Mouse (Mus musculus) layer of hippocampus, adult 18-20 months (tissue): ENCODE results near the gene Nfam1. TPM values are rescaled to one million over a fixed set of nuclear protein-coding genes. Genes with fewer than 3 reads are reported as not detected.
A peak's percentile ranks its signal among the peaks of the same experiment; 100 is the strongest.

Source experiments
- DNase-seq, 2 experiments: peaks; one replicate each; pipeline ENCODE4 v3.0.0; 2022; ENCODE audit warnings: low spot score in 2 of 2
- microRNA-seq, 2 experiments: library from miRNA; unstranded; fragments of <30 nt; microRNA quantifications; one replicate each; pipeline ENCODE4 v1.2.0; 2021
- total RNA-seq, 2 experiments: library from RNA; stranded (reverse); gene quantifications; 2 replicates each; pipeline ENCODE4 v1.2.3; 2021

Gene Nfam1
- total RNA-seq, 2 experiments from 2014 or later = 2.2 to 2.3 TPM

- no peak for DNase-seq
Measured at GRCm38 (mm10) chr15:82963090-82963489, 70.0 kb downstream of the Nfam1 start.

- no peak for DNase-seq
Measured at GRCm38 (mm10) chr15:82962536-82962935, 70.6 kb downstream of the Nfam1 start.

GRCm38 (mm10) chr15:82960786-82961561 lies 72.1 kb downstream of the Nfam1 start:
- no peak for DNase-seq

- no peak for DNase-seq
Measured at GRCm38 (mm10) chr15:82959151-82959550, 74.0 kb downstream of the Nfam1 start.

GRCm38 (mm10) chr15:82958253-82958701 lies 74.8 kb downstream of the Nfam1 start:
- DNase-seq = peak; percentile 68 to 74

- DNase-seq = no peak
Measured at GRCm38 (mm10) chr15:82956721-82957120, 76.4 kb downstream of the Nfam1 start.

- no peak for DNase-seq
Measured at GRCm38 (mm10) chr15:82956310-82956709, 76.8 kb downstream of the Nfam1 start.

- DNase-seq = no peak
Measured at GRCm38 (mm10) chr15:82955286-82955685, 77.8 kb downstream of the Nfam1 start.

GRCm38 (mm10) chr15:82954034-82954433 lies 79.1 kb downstream of the Nfam1 start:
- no peak for DNase-seq

GRCm38 (mm10) chr15:82953096-82953495 lies 80.0 kb downstream of the Nfam1 start:
- no peak for DNase-seq

- no peak for DNase-seq
Measured at GRCm38 (mm10) chr15:82952292-82952705, 80.8 kb downstream of the Nfam1 start.

- DNase-seq = no peak
Measured at GRCm38 (mm10) chr15:82950246-82950645, 82.9 kb downstream of the Nfam1 start.

- DNase-seq = no peak
Measured at GRCm38 (mm10) chr15:82947431-82947830, 85.7 kb downstream of the Nfam1 start.

- no peak for DNase-seq
Measured at GRCm38 (mm10) chr15:82944479-82945195, 88.5 kb downstream of the Nfam1 start.

Small RNAs within 50 kb of the gene (microRNA-seq; reads per million reads assigned to microRNA genes)
- gene Mir3080 = 2.7 to 4.5 reads per million in 2 experiments

Other genes starting within 250 kb of the Nfam1 start
- under 1 TPM in 1 of 2 experiments, not detected in 1; 0.20 TPM for gene Cyp2d26, start 239.0 kb downstream of the Nfam1 start, total RNA-seq
- 100 to 1,000 TPM; 238 to 241 TPM for gene Tcf20, start 45.4 kb downstream of the Nfam1 start, total RNA-seq
- gene Serhl, start 56.2 kb upstream of the Nfam1 start, total RNA-seq = 10 to 100 TPM in 1 of 2 experiments, 1 to 10 TPM in 1; 8.5 to 10.6 TPM
- 100 to 1,000 TPM; 163 to 164 TPM for gene Rrp7a, start 89.5 kb upstream of the Nfam1 start, total RNA-seq
- 10 to 100 TPM; 90.1 to 93.9 TPM for gene Poldip3, start 116.1 kb upstream of the Nfam1 start, total RNA-seq
- 10 to 100 TPM; 71.2 to 71.5 TPM for gene Cyb5r3, start 139.3 kb upstream of the Nfam1 start, total RNA-seq
- gene A4galt, start 218.5 kb upstream of the Nfam1 start, total RNA-seq = 1 to 10 TPM; 3.0 to 3.5 TPM